20 mouse cellular contexts compared by ENCODE assay signal in genomic region chr7:96712876-96713275, GRCm38 (mm10).
DNase-seq lines count a peak whose midpoint lies in the region; ATAC-seq and TF ChIP-seq lines count a peak whose summit lies in the region.
"Had no signal": no experiment of that assay in that cellular context is flagged by ENCODE, and none has a peak within 500 bp of the region (broad histone marks: within the 10 kb centered on the region; RNA-seq: fewer than 3 reads in every experiment).

No protein-coding gene starts in this region.

- H3K9ac ChIP-seq in heart, embryonic 12.5 days: no peak overlapping the region
- H3K9ac ChIP-seq in heart, embryonic 16.5 days (ENCODE audit: low read length): no peak overlapping the region
- H3K9ac ChIP-seq in intestine, postnatal 0 days (ENCODE audit: low read depth, low read length): no peak overlapping the region
- H3K9ac ChIP-seq: embryonic facial prominence, embryonic 13.5 days; forebrain, postnatal 0 days; limb, embryonic 15.5 days; midbrain, embryonic 15.5 days; neural tube, embryonic 15.5 days; stomach, embryonic 15.5 days had no signal

- no peaks in the 10 kb centered on the region for H3K36me3 ChIP-seq in heart, embryonic 12.5 days
- no peaks in the 10 kb centered on the region for H3K36me3 ChIP-seq in heart, embryonic 16.5 days (ENCODE audit: control insufficient read depth, insufficient read depth)
- H3K36me3 ChIP-seq in intestine, postnatal 0 days (ENCODE audit: control insufficient read depth, insufficient read depth): no peaks in the 10 kb centered on the region
- H3K36me3 ChIP-seq: limb, embryonic 15.5 days; midbrain, embryonic 15.5 days; neural tube, embryonic 15.5 days; stomach, embryonic 15.5 days had no signal

- no peak for TF ChIP-seq CTCF in intestine, postnatal 0 days (IDR thresholded peaks at IDR 0.05; ENCODE audit: low read depth)

- intact Hi-C loops in heart, postnatal 36 days (cut with DNase I): no loop called here

- ATAC-seq in heart, embryonic 12.5 days (ENCODE audit: insufficient number of reproducible peaks, low FRiP score): no peak
- ATAC-seq in heart, embryonic 16.5 days (replicated peaks; ENCODE audit: extremely low read depth, insufficient read depth, low FRiP score): peak; percentile 42
- ATAC-seq in intestine, postnatal 0 days: no peak
- ATAC-seq: forebrain, postnatal 0 days; midbrain, embryonic 15.5 days had no signal

- no peak overlapping the region for H3K4me3 ChIP-seq in heart, embryonic 12.5 days
- no peak overlapping the region for H3K4me3 ChIP-seq in heart, embryonic 16.5 days (ENCODE audit: low read length)
- H3K4me3 ChIP-seq in intestine, postnatal 0 days (ENCODE audit: low read depth, low read length): no peak overlapping the region
- H3K4me3 ChIP-seq: embryonic facial prominence, embryonic 13.5 days; hindbrain, embryonic 10.5 days; limb, embryonic 15.5 days; midbrain, embryonic 15.5 days; myocyte; neural tube, embryonic 15.5 days; stomach, embryonic 15.5 days had no signal

- H3K27me3 ChIP-seq in heart, embryonic 12.5 days (replicated peaks): peaks cover 46% of the 10 kb centered on the region
- H3K27me3 ChIP-seq in heart, embryonic 16.5 days (ENCODE audit: control insufficient read depth, insufficient read depth, low read length): no peaks in the 10 kb centered on the region; the same call in 1 of the 2 replicates
- no peaks in the 10 kb centered on the region for H3K27me3 ChIP-seq in intestine, postnatal 0 days (replicated peaks; ENCODE audit: control insufficient read depth, insufficient read depth, low read length)
- H3K27me3 ChIP-seq: embryonic facial prominence, embryonic 13.5 days; limb, embryonic 15.5 days; neural tube, embryonic 15.5 days; stomach, embryonic 15.5 days had no signal

- no peak overlapping the region for H3K27ac ChIP-seq in heart, embryonic 12.5 days (ENCODE audit: poor library complexity, severe bottlenecking)
- H3K27ac ChIP-seq in heart, embryonic 16.5 days (ENCODE audit: low read length): no peak overlapping the region
- no peak overlapping the region for H3K27ac ChIP-seq in intestine, postnatal 0 days (ENCODE audit: low read depth, low read length)
- H3K27ac ChIP-seq: embryonic facial prominence, embryonic 13.5 days; hindbrain, embryonic 10.5 days; limb, embryonic 15.5 days; midbrain, embryonic 15.5 days; neural tube, embryonic 15.5 days; stomach, embryonic 15.5 days had no signal

- H3K4me1 ChIP-seq in heart, embryonic 12.5 days (replicated peaks): 0 out of 2 replicates have a peak, but pooled peaks cover 5% of the 10 kb centered on the region
- no peaks in the 10 kb centered on the region for H3K4me1 ChIP-seq in heart, embryonic 16.5 days (ENCODE audit: control insufficient read depth, insufficient read depth, low read length)
- H3K4me1 ChIP-seq in intestine, postnatal 0 days (replicated peaks; ENCODE audit: control insufficient read depth, insufficient read depth, low read length): no peaks in the 10 kb centered on the region
- H3K4me1 ChIP-seq: stomach, embryonic 15.5 days had no signal

- no peaks in the 10 kb centered on the region for H3K9me3 ChIP-seq in heart, embryonic 12.5 days (replicated peaks)
- no peaks in the 10 kb centered on the region for H3K9me3 ChIP-seq in heart, embryonic 16.5 days (replicated peaks; ENCODE audit: control insufficient read depth, low read length)
- H3K9me3 ChIP-seq in intestine, postnatal 0 days (ENCODE audit: control insufficient read depth): no peaks in the 10 kb centered on the region
- H3K9me3 ChIP-seq: embryonic facial prominence, embryonic 13.5 days; hindbrain, embryonic 10.5 days; limb, embryonic 15.5 days; midbrain, embryonic 15.5 days; neural tube, embryonic 15.5 days; stomach, embryonic 15.5 days had no signal

- DNase-seq in heart, adult 11 months: peak; percentile 98
- peak; percentile 10 for DNase-seq in kidney, postnatal 14 days
- no peak for DNase-seq in kidney, adult 9 months
- peak; percentile 48 to 63 for DNase-seq in heart, postnatal 36 days
- DNase-seq in right cerebral cortex, postnatal 4 days: no peak
- DNase-seq: adrenal gland, adult 8-10 months; forebrain, postnatal 0 days; kidney, adult 8-10 months; lung, postnatal 36 days; thymus, adult 18-20 months had no signal

- H3K4me2 ChIP-seq in heart, embryonic 12.5 days: no peak overlapping the region
- no peak overlapping the region for H3K4me2 ChIP-seq in heart, embryonic 16.5 days (ENCODE audit: low read depth, low read length)
- H3K4me2 ChIP-seq in intestine, postnatal 0 days (replicated peaks; ENCODE audit: low read depth): no peak overlapping the region
- H3K4me2 ChIP-seq: embryonic facial prominence, embryonic 13.5 days; limb, embryonic 15.5 days; midbrain, embryonic 15.5 days; neural tube, embryonic 15.5 days; stomach, embryonic 15.5 days had no signal

Comparison
In these comparisons a context has a peak if more than half of its experiments do, and no peak if none do; other contexts are left out.
1. DNase-seq: peak in heart, adult 11 months (single experiment), kidney, postnatal 14 days (single experiment) and heart, postnatal 36 days (2 of 2); none in kidney, adult 9 months (single experiment) and right cerebral cortex, postnatal 4 days (single experiment).